Mouse (Mus musculus) embryonic stem cell, embryonic (primary cell): ENCODE data around the gene Gm37240.

Experiments used
- CTCF ChIA-PET, 4 experiments: fragments of 300-600 bp in 2 of 4; fragments of 350-600 bp in 2 of 4; sonication (Branson Sonifier 250); formaldehyde crosslinking; loops; one replicate each; lab custom pipeline; 2022; ENCODE audit warnings: inconsistent platforms in 2 of 4; lab: Charles Lee
- POLR2A ChIA-PET, 4 experiments: fragments of 300-600 bp in 2 of 4; fragments of 350-600 bp in 2 of 4; sonication (Branson Sonifier 250); formaldehyde crosslinking; loops; one replicate each; lab custom pipeline; 2022; ENCODE audit warnings: antibody characterized with exemption in 4 of 4, inconsistent platforms in 1 of 4; lab: Charles Lee

Gene Gm37240

GRCm38 (mm10) chr3:85485536-85486190, 401.7 kb downstream of the Gm37240 start:
- CTCF ChIA-PET = interaction anchor here in 1 of 4 experiments (0.5 to 0.6 kb wide), 2 partner anchors 602 to 1706 kb away, joined by 3 read pairs; no protein-coding TSS in a partner anchor

GRCm38 (mm10) chr3:85482636-85483035, 404.7 kb downstream of the Gm37240 start:
- POLR2A ChIA-PET = no interaction called here
- CTCF ChIA-PET = interaction anchor here in 2 of 4 experiments (0.6 to 1.1 kb wide), 2 partner anchors 27 to 86 kb away, joined by 3 to 4 read pairs; no protein-coding TSS in a partner anchor

More at GRCm38 (mm10) chr3:85485536-85486190, 401.7 kb downstream of the Gm37240 start:
- POLR2A ChIA-PET = no interaction called here

- ChIA-PET CTCF (interaction anchor here (0.5 to 1.9 kb wide), 13 partner anchors 9 to 463 kb away, joined by 3 to 7 read pairs (median 4); partner anchors contain the start of gene Gatb (in 2 of the 4)), POLR2A (interaction anchor here in 2 of 4 experiments (0.6 to 1.4 kb wide), 4 partner anchors 93 to 552 kb away, joined by 3 to 5 read pairs (median 4); partner anchors contain the start of gene Gatb (in 1 of the 2))
These were observed 406.7 kb downstream of the Gm37240 start for GRCm38 (mm10) chr3:85480638-85481037.

GRCm38 (mm10) chr3:85478731-85479130, 408.6 kb downstream of the Gm37240 start:
- ChIA-PET POLR2A (no interaction called here), CTCF (no interaction called here)

- ChIA-PET CTCF (interaction anchor here in 1 of 4 experiments (1.2 kb wide), 1 partner anchor 11 kb away, joined by 4 read pairs; no protein-coding TSS in a partner anchor), POLR2A (no interaction called here)
These were observed 417.6 kb downstream of the Gm37240 start for GRCm38 (mm10) chr3:85469711-85470110.

- ChIA-PET CTCF (interaction anchor here in 1 of 4 experiments (1.2 kb wide), 1 partner anchor 12 kb away, joined by 4 read pairs; no protein-coding TSS in a partner anchor), POLR2A (no interaction called here)
These were observed 418.3 kb downstream of the Gm37240 start for GRCm38 (mm10) chr3:85468995-85469394.

- ChIA-PET CTCF (no interaction called here), POLR2A (interaction anchor here in 1 of 4 experiments (1.1 kb wide), 1 partner anchor 9 kb away, joined by 3 read pairs; no protein-coding TSS in a partner anchor)
These were observed 421.9 kb downstream of the Gm37240 start for GRCm38 (mm10) chr3:85465283-85466025.

GRCm38 (mm10) chr3:85460021-85460420, 427.3 kb downstream of the Gm37240 start:
- CTCF ChIA-PET = no interaction called here
- POLR2A ChIA-PET = no interaction called here

- CTCF ChIA-PET = no interaction called here
- POLR2A ChIA-PET = interaction anchor here in 1 of 4 experiments (1.6 kb wide), 1 partner anchor 9 kb away, joined by 3 read pairs; no protein-coding TSS in a partner anchor
These were observed 430.3 kb downstream of the Gm37240 start for GRCm38 (mm10) chr3:85456983-85457382.

GRCm38 (mm10) chr3:85455453-85455852, 431.9 kb downstream of the Gm37240 start:
- CTCF ChIA-PET = interaction anchor here in 1 of 4 experiments (0.8 kb wide), 1 partner anchor 27 kb away, joined by 4 read pairs; no protein-coding TSS in a partner anchor

GRCm38 (mm10) chr3:85454001-85454400, 433.3 kb downstream of the Gm37240 start:
- ChIA-PET CTCF (no interaction called here), POLR2A (no interaction called here)

More at GRCm38 (mm10) chr3:85455453-85455852, 431.9 kb downstream of the Gm37240 start:
- POLR2A ChIA-PET = no interaction called here

- ChIA-PET CTCF (no interaction called here), POLR2A (no interaction called here)
These were observed 437.9 kb downstream of the Gm37240 start for GRCm38 (mm10) chr3:85449461-85449860.

GRCm38 (mm10) chr3:85442781-85443180, 444.5 kb downstream of the Gm37240 start:
- ChIA-PET POLR2A (interaction anchor here in 1 of 4 experiments (1.2 kb wide), 1 partner anchor 45 kb away, joined by 3 read pairs; no protein-coding TSS in a partner anchor), CTCF (interaction anchor here in 1 of 4 experiments (0.6 kb wide), 1 partner anchor 118 kb away, joined by 3 read pairs; no protein-coding TSS in a partner anchor)

- CTCF ChIA-PET = interaction anchor here in 1 of 4 experiments (0.7 kb wide), 1 partner anchor 126 kb away, joined by 4 read pairs; no protein-coding TSS in a partner anchor
- POLR2A ChIA-PET = interaction anchor here in 1 of 4 experiments (1.2 kb wide), 1 partner anchor 45 kb away, joined by 3 read pairs; no protein-coding TSS in a partner anchor
These were observed 445.1 kb downstream of the Gm37240 start for GRCm38 (mm10) chr3:85442261-85442660.

GRCm38 (mm10) chr3:85435406-85435805, 451.9 kb downstream of the Gm37240 start:
- ChIA-PET CTCF (no interaction called here), POLR2A (interaction anchor here in 1 of 4 experiments (0.6 kb wide), 1 partner anchor 619 kb away, joined by 4 read pairs; no protein-coding TSS in a partner anchor)

- POLR2A ChIA-PET = no interaction called here
- CTCF ChIA-PET = no interaction called here
These were observed 456.1 kb downstream of the Gm37240 start for GRCm38 (mm10) chr3:85431208-85431607.

GRCm38 (mm10) chr3:85423376-85423997, 463.8 kb downstream of the Gm37240 start:
- POLR2A ChIA-PET = no interaction called here
- CTCF ChIA-PET = interaction anchor here in 1 of 4 experiments (0.7 kb wide), 1 partner anchor 409 kb away, joined by 3 read pairs; no protein-coding TSS in a partner anchor

GRCm38 (mm10) chr3:85421403-85421802, 465.9 kb downstream of the Gm37240 start:
- ChIA-PET POLR2A (no interaction called here), CTCF (interaction anchor here in 1 of 4 experiments (0.7 kb wide), 1 partner anchor 250 kb away, joined by 3 read pairs; no protein-coding TSS in a partner anchor)
